Mouse (Mus musculus): Measurements from ENCODE around the gene Zbtb8b.

GRCm38 (mm10) chr4:129476047-129476446 is 35.4 kb upstream of the Zbtb8b start:
- TF ChIP-seq GATA1 (IDR thresholded peaks at IDR 0.05; ENCODE audit: borderline replicate concordance, low read length) (no peak), FLI1 (IDR thresholded peaks at IDR 0.05; ENCODE audit: low read length) (no peak)

Measured in megakaryocyte, embryonic 14.5 days (primary cell).